Mouse (Mus musculus) hindbrain, embryonic 10.5 days (tissue): ENCODE measurements at regions not wholly inside any gene's neighbourhood (a gene's known extent, or its start where the extent isn't known, plus 50 kb on each side); places are given as distances from the start of the nearest gene placed in this dataset.

Experiments
- DNase-seq: peaks from one replicate; pipeline ENCODE4 v3.0.0-alpha.2; 2017; ENCODE audit warnings: low spot score
- H3K27ac ChIP-seq: fragments of 300-500 bp; sonication (generic); 2 replicates; pipeline ENCODE4 v1.5.1; 2016; ENCODE audit warnings: mild to moderate bottlenecking, moderate library complexity
- H3K27me3 ChIP-seq: fragments of 300-500 bp; sonication (generic); 2 replicates; pipeline ENCODE4 v1.6.1; 2016; ENCODE audit warnings: mild to moderate bottlenecking; ENCODE audit not compliant: poor library complexity, insufficient read depth, severe bottlenecking
- H3K36me3 ChIP-seq: fragments of 300-500 bp; sonication (generic); 2 replicates; pipeline ENCODE4 v1.6.1; 2016; ENCODE audit warnings: mild to moderate bottlenecking, moderate library complexity
- H3K4me1 ChIP-seq: fragments of 300-500 bp; sonication (generic); replicated peaks from 2 replicates; pipeline ENCODE4 v1.6.1; 2016; ENCODE audit warnings: mild to moderate bottlenecking
- H3K4me3 ChIP-seq: fragments of 300-500 bp; sonication (generic); 2 replicates; pipeline ENCODE4 v1.5.1; 2016; ENCODE audit warnings: mild to moderate bottlenecking, moderate library complexity
- H3K9me3 ChIP-seq: fragments of 300-500 bp; sonication (generic); 2 replicates; pipeline ENCODE4 v1.6.1; 2016; ENCODE audit warnings: mild to moderate bottlenecking, moderate library complexity
- WGBS: fragments of 180-500 bp; shearing (Covaris S2); methylation state at CpG from one replicate; pipeline ENCODE4 v1.1.7; 2016; 5-methylcytosine and 5-hydroxymethylcytosine counted together

DNA sequence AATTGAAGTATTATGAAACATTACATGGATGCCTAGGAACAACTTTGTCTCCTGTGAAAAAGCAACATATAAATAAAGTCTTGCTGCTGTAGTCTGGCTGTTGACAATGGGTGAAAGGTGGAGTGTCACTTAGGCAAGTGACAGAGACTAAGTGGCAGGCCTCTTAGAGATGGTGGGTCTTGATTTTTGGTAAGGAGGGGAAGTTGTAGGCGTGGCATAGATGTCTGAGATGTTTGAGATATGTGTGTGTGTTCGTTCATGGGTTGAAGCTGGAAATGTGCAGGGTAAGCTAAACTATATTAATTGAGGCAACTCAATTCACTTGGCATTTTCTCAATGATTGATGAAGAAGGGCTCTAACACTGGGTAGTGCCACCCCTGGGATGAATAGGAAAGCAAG lies 90.7 kb upstream of the Rasgrp1 start:
- WGBS = 87% methylated on average over 2 of the region's 2 CpGs
- H3K4me3 ChIP-seq = no peak overlapping the region
- H3K9me3 ChIP-seq = no peaks in the 10 kb centered on the region
- H3K4me1 ChIP-seq = no peaks in the 10 kb centered on the region
- DNase-seq = no peak
- H3K27me3 ChIP-seq = no peaks in the 10 kb centered on the region
- no peaks in the 10 kb centered on the region for H3K36me3 ChIP-seq
- no peak overlapping the region for H3K27ac ChIP-seq

DNA sequence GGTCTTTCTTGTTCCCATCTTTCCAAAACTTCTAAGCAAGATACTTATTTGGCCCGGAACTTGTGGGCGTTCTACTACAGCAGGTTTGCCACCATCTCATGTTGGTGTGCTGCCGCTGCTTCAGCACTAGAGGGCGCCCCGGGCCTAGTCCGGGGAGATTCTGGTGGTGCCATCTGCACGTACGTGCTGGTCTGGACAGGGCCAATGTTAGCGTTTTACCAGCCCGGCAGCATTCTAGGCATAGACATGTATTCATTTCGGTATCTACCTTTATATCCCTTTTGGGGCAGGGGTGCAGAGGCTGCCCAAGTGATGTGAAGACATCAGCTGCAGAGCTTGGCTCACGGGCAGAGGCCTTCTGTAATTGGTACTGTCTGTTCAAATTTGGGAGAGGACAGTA lies 95.3 kb upstream of the Rasgrp1 start:
- no peaks in the 10 kb centered on the region for H3K36me3 ChIP-seq
- H3K27ac ChIP-seq = no peak overlapping the region
- H3K4me1 ChIP-seq = no peaks in the 10 kb centered on the region
- no peaks in the 10 kb centered on the region for H3K9me3 ChIP-seq
- DNase-seq = no peak
- H3K27me3 ChIP-seq = no peaks in the 10 kb centered on the region
- WGBS = 85% methylated on average over 12 of the region's 12 CpGs
- no peak overlapping the region for H3K4me3 ChIP-seq

DNA sequence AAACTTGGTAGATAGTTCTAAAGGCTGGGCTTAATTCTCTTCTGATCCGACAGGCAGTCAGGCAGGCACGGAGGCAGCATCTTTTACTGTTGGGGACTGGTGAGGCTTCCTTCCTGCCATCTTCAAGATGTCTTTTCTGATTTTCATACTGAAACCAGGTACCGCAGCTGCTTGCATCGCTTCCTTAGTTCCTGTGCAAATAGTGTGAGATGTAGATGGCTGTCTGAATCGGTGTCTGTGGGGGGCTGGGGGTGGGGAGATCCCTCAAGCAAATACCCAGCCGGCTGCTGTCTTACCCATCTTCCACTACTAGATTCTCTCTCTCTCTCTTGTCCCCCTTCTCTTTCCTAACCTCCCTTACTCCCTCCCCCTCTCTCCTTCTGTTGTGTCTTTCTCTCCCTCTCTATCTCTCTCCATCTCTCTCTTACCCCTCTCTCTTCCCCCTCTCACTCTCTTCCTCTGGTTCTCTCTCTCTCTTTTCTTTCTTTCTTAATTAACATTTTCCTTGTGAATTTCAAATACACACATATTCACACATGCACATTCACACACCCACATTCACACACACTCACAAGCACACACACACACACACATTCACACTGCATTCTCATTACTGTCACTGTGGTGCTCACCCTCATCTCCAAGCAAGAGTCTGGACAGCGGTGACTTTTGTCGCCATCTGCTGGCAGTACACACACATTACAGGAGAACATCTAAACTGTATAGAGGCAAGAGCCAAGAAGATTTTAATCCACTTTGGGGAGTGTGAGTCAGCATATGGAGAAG lies 96.0 kb upstream of the Rasgrp1 start:
- Histone ChIP-seq H3K36me3 (no peaks in the 10 kb centered on the region), H3K4me1 (no peaks in the 10 kb centered on the region), H3K9me3 (no peaks in the 10 kb centered on the region), H3K4me3 (no peak overlapping the region), H3K27me3 (no peaks in the 10 kb centered on the region), H3K27ac (no peak overlapping the region)
- WGBS = 63% methylated on average over 8 of the region's 8 CpGs
- peak; percentile 70 for DNase-seq

- 68% methylated on average over 12 of the region's 12 CpGs for WGBS
- no peak overlapping the region for H3K27ac ChIP-seq
Measured at GRCm38 (mm10) chr2:117439372-117440183, 96.8 kb upstream of the Rasgrp1 start.

DNA sequence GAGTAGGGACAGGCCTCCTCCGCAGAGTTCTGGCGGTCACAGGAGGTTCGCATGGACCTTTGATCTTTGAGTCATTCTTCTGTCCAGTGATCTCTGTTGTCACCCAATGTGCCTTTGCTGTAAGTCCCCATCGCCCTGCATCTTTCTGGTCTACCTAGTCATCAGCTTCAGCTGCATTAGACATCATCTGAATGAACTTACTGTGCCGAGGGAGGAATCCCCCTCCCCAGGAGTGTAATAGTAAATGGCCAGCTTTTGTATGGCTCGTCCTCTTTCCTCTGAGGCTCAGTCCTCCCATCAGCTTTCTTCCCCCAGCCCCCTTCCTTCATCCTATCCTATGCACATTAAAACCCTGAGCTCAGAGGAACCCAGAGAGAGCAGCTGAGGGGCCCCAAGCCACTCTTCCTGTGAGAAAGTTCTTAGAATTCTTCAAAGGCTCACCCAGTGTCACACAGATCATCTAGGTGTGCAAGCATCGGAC lies 98.0 kb upstream of the Rasgrp1 start:
- no peaks in the 10 kb centered on the region for H3K27me3 ChIP-seq
- no peak for DNase-seq
- H3K9me3 ChIP-seq = no peaks in the 10 kb centered on the region
- H3K4me1 ChIP-seq = no peaks in the 10 kb centered on the region
- WGBS = 86% methylated on average over 7 of the region's 7 CpGs
- H3K27ac ChIP-seq = no peak overlapping the region
- H3K36me3 ChIP-seq = no peaks in the 10 kb centered on the region
- H3K4me3 ChIP-seq = no peak overlapping the region

More at GRCm38 (mm10) chr2:117439372-117440183, 96.8 kb upstream of the Rasgrp1 start:
- no peaks in the 10 kb centered on the region for H3K27me3 ChIP-seq
- no peaks in the 10 kb centered on the region for H3K4me1 ChIP-seq
- DNase-seq = no peak
- no peak overlapping the region for H3K4me3 ChIP-seq
- H3K36me3 ChIP-seq = no peaks in the 10 kb centered on the region
- no peaks in the 10 kb centered on the region for H3K9me3 ChIP-seq

DNA sequence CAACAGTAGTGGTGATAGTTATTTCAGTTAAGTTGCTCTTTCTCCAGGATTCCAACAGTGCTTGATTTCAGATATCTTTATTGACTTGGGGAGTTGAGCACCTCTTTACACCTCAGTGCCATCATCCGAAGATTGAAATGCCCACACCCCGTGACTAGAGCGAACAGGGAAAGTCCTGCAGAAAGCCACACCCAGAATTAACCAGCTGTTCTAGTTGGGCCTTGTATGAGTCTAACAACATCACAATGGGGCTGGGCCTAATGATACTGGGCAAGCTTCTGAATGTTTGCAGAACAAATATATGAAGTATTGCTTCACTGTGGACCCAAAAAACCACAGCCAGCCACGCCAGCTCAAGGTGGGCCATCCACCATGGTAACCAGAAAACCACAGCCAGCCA lies 100.1 kb upstream of the Rasgrp1 start:
- no peaks in the 10 kb centered on the region for H3K27me3 ChIP-seq
- no peak overlapping the region for H3K27ac ChIP-seq
- DNase-seq = no peak
- H3K9me3 ChIP-seq = no peaks in the 10 kb centered on the region
- no peak overlapping the region for H3K4me3 ChIP-seq
- H3K36me3 ChIP-seq = no peaks in the 10 kb centered on the region
- 83% methylated on average over 4 of the region's 4 CpGs for WGBS
- no peaks in the 10 kb centered on the region for H3K4me1 ChIP-seq

DNA sequence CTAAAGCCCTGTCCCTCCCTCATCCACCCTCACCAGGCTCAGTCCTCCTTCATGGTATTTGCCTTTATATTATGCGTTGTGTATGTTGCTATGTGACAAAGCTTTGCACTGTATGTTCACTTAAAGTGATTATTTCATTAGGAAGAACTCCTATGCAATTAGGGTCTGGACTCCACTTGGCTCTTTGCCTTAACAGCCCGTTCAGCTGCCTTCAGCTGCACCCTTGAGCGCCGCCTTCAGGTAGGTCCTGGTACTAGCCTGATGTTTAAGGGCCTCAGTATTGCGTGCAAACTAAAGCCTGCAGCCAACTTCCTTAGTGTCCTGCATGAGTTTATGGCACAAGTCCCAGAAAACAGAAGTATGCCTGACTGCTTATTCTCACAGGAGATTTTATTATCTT lies 101.9 kb upstream of the Rasgrp1 start:
- no peak overlapping the region for H3K4me3 ChIP-seq
- no peaks in the 10 kb centered on the region for H3K9me3 ChIP-seq
- H3K36me3 ChIP-seq = no peaks in the 10 kb centered on the region
- H3K27me3 ChIP-seq = no peaks in the 10 kb centered on the region
- no peaks in the 10 kb centered on the region for H3K4me1 ChIP-seq
- no peak overlapping the region for H3K27ac ChIP-seq
- 34% methylated on average over 5 of the region's 5 CpGs for WGBS
- peak; percentile 49 for DNase-seq

GRCm38 (mm10) chr2:117446876-117447275 lies 104.1 kb upstream of the Rasgrp1 start:
- Histone ChIP-seq H3K4me1 (no peaks in the 10 kb centered on the region), H3K9me3 (no peaks in the 10 kb centered on the region), H3K36me3 (no peaks in the 10 kb centered on the region), H3K27me3 (no peaks in the 10 kb centered on the region), H3K4me3 (no peak overlapping the region), H3K27ac (no peak overlapping the region)
- 82% methylated on average over 4 of the region's 4 CpGs for WGBS
- no peak for DNase-seq

- Histone ChIP-seq H3K4me3 (no peak overlapping the region), H3K27me3 (no peaks in the 10 kb centered on the region), H3K27ac (no peak overlapping the region), H3K4me1 (0 out of 2 replicates have a peak, but pooled peaks cover under 1% of the 10 kb centered on the region), H3K9me3 (no peaks in the 10 kb centered on the region), H3K36me3 (no peaks in the 10 kb centered on the region)
- 68% methylated on average over 7 of the region's 7 CpGs for WGBS
- DNase-seq = peak; percentile 28
Measured at GRCm38 (mm10) chr2:117450172-117450865, 107.5 kb upstream of the Rasgrp1 start.

DNA sequence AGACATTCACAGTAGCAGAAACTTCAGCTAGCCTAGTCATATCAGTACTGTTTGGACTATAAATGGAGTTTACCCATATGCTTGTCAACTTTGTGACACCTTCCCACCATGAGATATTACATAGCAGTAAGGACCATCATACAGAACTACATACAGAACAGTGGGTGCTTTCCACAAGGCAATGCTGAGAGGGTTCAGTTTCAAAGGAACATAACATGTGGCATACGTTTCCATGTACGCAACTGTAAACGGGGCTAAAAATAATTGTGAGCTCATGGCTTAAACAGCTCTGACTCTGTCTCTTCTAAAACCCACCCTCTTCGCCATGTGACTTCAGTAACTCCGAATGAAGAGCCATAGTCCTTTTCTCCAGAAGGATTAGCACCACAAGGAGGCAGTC lies 109.0 kb upstream of the Rasgrp1 start:
- Histone ChIP-seq H3K27ac (no peak overlapping the region), H3K9me3 (no peaks in the 10 kb centered on the region), H3K36me3 (no peaks in the 10 kb centered on the region), H3K4me1 (peaks cover 15% of the 10 kb centered on the region), H3K27me3 (no peaks in the 10 kb centered on the region), H3K4me3 (no peak overlapping the region)
- 84% methylated on average over 5 of the region's 5 CpGs for WGBS
- no peak for DNase-seq

- no peak overlapping the region for H3K27ac ChIP-seq
- WGBS = 79% methylated on average over 4 of the region's 4 CpGs
Measured at GRCm38 (mm10) chr2:117455021-117455739, 112.4 kb upstream of the Rasgrp1 start.

DNA sequence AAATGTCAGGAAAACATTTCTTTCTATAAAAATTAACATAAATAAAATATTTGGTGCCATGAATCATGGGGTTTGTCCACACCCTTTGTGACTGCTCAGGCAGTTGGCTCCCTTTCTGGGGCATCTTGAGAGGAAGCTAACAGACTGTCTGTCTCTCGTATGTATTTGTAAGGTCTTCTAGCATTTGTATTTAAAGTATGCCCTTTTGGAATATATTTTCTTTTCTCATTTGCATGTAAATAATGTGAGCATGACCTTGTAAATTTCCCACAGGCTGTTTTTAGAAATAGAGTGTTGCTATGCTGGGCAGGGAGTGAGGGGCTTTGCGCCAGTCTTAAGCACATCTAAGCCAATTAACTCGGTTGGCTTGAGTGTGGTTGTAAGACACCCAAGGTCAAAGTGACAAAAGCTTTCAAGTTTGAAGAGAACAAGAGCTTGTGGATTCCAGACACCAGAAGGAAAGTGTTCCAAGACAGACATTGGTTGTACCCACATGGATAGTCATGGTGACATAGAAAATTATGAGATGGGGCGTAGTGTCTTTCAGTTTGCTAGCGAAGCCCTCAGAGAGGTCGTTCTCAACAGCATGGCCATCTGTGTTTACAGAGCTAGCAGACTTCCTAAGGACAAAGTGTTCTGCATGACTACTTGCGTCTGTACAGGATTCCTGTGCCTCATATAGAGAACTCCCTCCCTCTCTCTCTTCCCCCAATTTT lies 113.1 kb upstream of the Rasgrp1 start:
- 0 out of 2 replicates have a peak overlapping the region, but pooled peaks have one; percentile 66 for H3K27ac ChIP-seq
- no peak overlapping the region for H3K4me3 ChIP-seq
- H3K4me1 ChIP-seq = peaks cover 17% of the 10 kb centered on the region
- no peaks in the 10 kb centered on the region for H3K27me3 ChIP-seq
- H3K9me3 ChIP-seq = no peaks in the 10 kb centered on the region
- DNase-seq = no peak
- H3K36me3 ChIP-seq = no peaks in the 10 kb centered on the region
- WGBS = 58% methylated on average over 7 of the region's 7 CpGs

More at GRCm38 (mm10) chr2:117455021-117455739, 112.4 kb upstream of the Rasgrp1 start:
- H3K4me3 ChIP-seq = no peak overlapping the region
- peaks cover 17% of the 10 kb centered on the region for H3K4me1 ChIP-seq
- no peaks in the 10 kb centered on the region for H3K27me3 ChIP-seq
- no peaks in the 10 kb centered on the region for H3K9me3 ChIP-seq
- no peaks in the 10 kb centered on the region for H3K36me3 ChIP-seq
- DNase-seq = no peak
